11 mouse cellular contexts compared by ENCODE assay signal in the genomic region with DNA sequence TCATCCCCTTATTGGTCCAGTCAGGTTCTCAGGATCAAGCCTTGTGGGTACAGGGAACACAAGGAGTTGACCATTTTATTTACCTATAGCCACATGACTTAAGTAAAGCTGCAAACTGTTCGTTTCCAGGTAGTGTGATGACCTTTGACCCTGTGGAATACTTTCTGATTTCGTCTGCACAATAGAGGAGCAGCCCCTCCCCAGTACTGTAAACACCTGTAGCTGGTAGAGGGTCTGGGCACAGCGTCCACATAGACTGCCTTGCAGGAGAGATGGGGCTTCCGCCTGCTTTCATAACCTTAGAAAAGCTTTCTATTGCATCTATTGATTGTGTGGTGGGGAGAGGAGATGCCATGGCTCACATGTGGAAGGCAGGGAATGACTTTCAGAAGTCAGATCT.
"Had no signal": no experiment of that assay in that cellular context is flagged by ENCODE, and none has a peak within 500 bp of the region (broad histone marks: within the 10 kb centered on the region; RNA-seq: fewer than 3 reads in every experiment).

No protein-coding gene starts in this region.

- H3K9ac ChIP-seq: kidney, embryonic 15.5 days; liver, embryonic 14.5 days; lung, embryonic 15.5 days; midbrain, embryonic 13.5 days; neural tube, embryonic 12.5 days; neural tube, embryonic 15.5 days had no signal

- H3K27me3 ChIP-seq: kidney, embryonic 15.5 days; lung, embryonic 15.5 days; megakaryocyte, embryonic 14.5 days; midbrain, embryonic 13.5 days; neural tube, embryonic 12.5 days; neural tube, embryonic 15.5 days had no signal

- DNase-seq: thymus, postnatal 36 days had no signal

- H3K4me2 ChIP-seq: kidney, embryonic 15.5 days; liver, embryonic 11.5 days; lung, embryonic 15.5 days; midbrain, embryonic 13.5 days; neural tube, embryonic 12.5 days; neural tube, embryonic 15.5 days had no signal

- ATAC-seq: midbrain, embryonic 13.5 days had no signal

- H3K9me3 ChIP-seq: kidney, embryonic 15.5 days; lung, embryonic 15.5 days; megakaryocyte, embryonic 14.5 days; midbrain, embryonic 10.5 days; midbrain, embryonic 13.5 days; neural tube, embryonic 12.5 days; neural tube, embryonic 15.5 days had no signal

- H3K4me3 ChIP-seq: kidney, embryonic 15.5 days; left cerebral cortex, adult 2 months; lung, embryonic 15.5 days; megakaryocyte, embryonic 14.5 days; midbrain, embryonic 10.5 days; midbrain, embryonic 13.5 days; neural tube, embryonic 12.5 days; neural tube, embryonic 15.5 days had no signal

- H3K27ac ChIP-seq: kidney, embryonic 15.5 days; left cerebral cortex, adult 2 months; liver, embryonic 14.5 days; lung, embryonic 15.5 days; midbrain, embryonic 10.5 days; midbrain, embryonic 13.5 days; neural tube, embryonic 12.5 days; neural tube, embryonic 15.5 days had no signal

- H3K36me3 ChIP-seq: kidney, embryonic 15.5 days; lung, embryonic 15.5 days; midbrain, embryonic 10.5 days; midbrain, embryonic 13.5 days; neural tube, embryonic 12.5 days; neural tube, embryonic 15.5 days had no signal

- H3K4me1 ChIP-seq: megakaryocyte, embryonic 14.5 days had no signal
